Mouse (Mus musculus): ENCODE results near the gene Alcam.
A peak's percentile ranks its signal among the peaks of the same experiment; 100 is the strongest.

Gene Alcam

GRCm38 (mm10) chr16:52261755-52262154 lies 192.1 kb downstream of the Alcam start:
- no peak for DNase-seq (ENCODE audit: low spot score in 2 of 2)

GRCm38 (mm10) chr16:52250935-52251334 lies 202.9 kb downstream of the Alcam start:
- no peak for DNase-seq (ENCODE audit: low spot score in 2 of 2)

GRCm38 (mm10) chr16:52250196-52250595 lies 203.7 kb downstream of the Alcam start:
- DNase-seq (ENCODE audit: low spot score in 2 of 2), result no peak

- DNase-seq (ENCODE audit: low spot score in 2 of 2), result no peak
These were observed 210.4 kb downstream of the Alcam start for GRCm38 (mm10) chr16:52243421-52243973.

GRCm38 (mm10) chr16:52242144-52242543 lies 211.7 kb downstream of the Alcam start:
- DNase-seq (ENCODE audit: low spot score in 2 of 2), result no peak

GRCm38 (mm10) chr16:52229930-52230329 lies 223.9 kb downstream of the Alcam start:
- peak in 1 of 2 experiments; percentile 66 for DNase-seq (ENCODE audit: low spot score in 2 of 2)

GRCm38 (mm10) chr16:52229446-52229845 lies 224.4 kb downstream of the Alcam start:
- DNase-seq (ENCODE audit: low spot score in 2 of 2), result no peak

- DNase-seq (ENCODE audit: low spot score in 2 of 2), result no peak
These were observed 231.0 kb downstream of the Alcam start for GRCm38 (mm10) chr16:52222896-52223295.

- DNase-seq (ENCODE audit: low spot score in 2 of 2), result peak in 1 of 2 experiments; percentile 42
These were observed 234.8 kb downstream of the Alcam start for GRCm38 (mm10) chr16:52219069-52219468.

GRCm38 (mm10) chr16:52210844-52211606 lies 242.8 kb downstream of the Alcam start:
- DNase-seq (ENCODE audit: low spot score in 2 of 2), result no peak

GRCm38 (mm10) chr16:52200107-52200506 lies 253.8 kb downstream of the Alcam start:
- no peak for DNase-seq (ENCODE audit: low spot score in 2 of 2)

All from left cerebral cortex, adult 9 months (tissue).